Mouse (Mus musculus) cerebellum, adult 18-20 months (tissue): ENCODE results near the gene Gm49776.
"Not testable (repeated sequence)": the region's sequence is repeated elsewhere in the genome, so short reads cannot be mapped to it uniquely, and the experiment has no call there.

Source experiments
- DNase-seq, 2 experiments: peaks; one replicate each; pipeline ENCODE4 v3.0.0; 2021

Gene Gm49776

GRCm38 (mm10) chr16:18200062-18200461 is 58.1 kb downstream of the Gm49776 start:
- no peak for DNase-seq

GRCm38 (mm10) chr16:18198365-18199098 is 59.6 kb downstream of the Gm49776 start:
- no peak for DNase-seq

GRCm38 (mm10) chr16:18197881-18198280 is 60.2 kb downstream of the Gm49776 start:
- DNase-seq: no peak

GRCm38 (mm10) chr16:18195561-18195960 is 62.6 kb downstream of the Gm49776 start:
- not testable (repeated sequence) for DNase-seq
